Mouse (Mus musculus): Measurements from ENCODE around the gene Cmpk2. TPM values are rescaled to one million over a fixed set of nuclear protein-coding genes. Genes with fewer than 3 reads are reported as not detected.
A peak's percentile ranks its signal among the peaks of the same experiment; 100 is the strongest.
"Not testable (repeated sequence)": the region's sequence is repeated elsewhere in the genome, so short reads cannot be mapped to it uniquely, and the experiment has no call there.

Gene Cmpk2
- polyA plus RNA-seq, 1 experiment, result 1.2 TPM

DNA sequence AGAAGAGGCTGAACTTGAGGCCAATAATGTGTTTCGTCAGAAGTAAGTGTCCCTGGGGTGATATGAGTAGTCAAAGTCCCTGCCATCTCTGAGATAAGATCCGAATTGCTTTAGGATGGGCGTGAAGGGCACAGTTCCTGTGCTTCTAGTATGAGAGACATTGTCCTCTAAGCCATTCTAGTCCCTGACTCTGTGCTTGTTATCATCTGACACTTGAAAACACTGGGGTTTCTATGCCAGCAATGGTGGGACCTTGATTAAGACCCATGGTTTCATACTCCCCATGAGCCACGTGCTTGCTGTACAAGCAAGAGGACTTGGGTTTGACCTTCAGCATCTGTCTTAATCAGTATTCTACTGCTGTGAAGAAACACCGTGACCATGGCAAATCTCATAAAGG is 8.2 kb downstream of the Cmpk2 start:
- H3K27ac ChIP-seq (ENCODE audit: insufficient read depth, low read length), result no peak overlapping the region
- TF ChIP-seq POLR2A (IDR thresholded peaks at IDR 0.05; ENCODE audit: low read depth, low read length) (no peak), CTCF (IDR thresholded peaks at IDR 0.05; ENCODE audit: borderline replicate concordance, insufficient read depth, low read length) (no peak)
- no peak overlapping the region for H3K4me3 ChIP-seq (ENCODE audit: insufficient read depth, low read length)
- peaks cover 9% of the 10 kb centered on the region for H3K4me1 ChIP-seq (ENCODE audit: control insufficient read depth, insufficient read depth, low read length)

DNA sequence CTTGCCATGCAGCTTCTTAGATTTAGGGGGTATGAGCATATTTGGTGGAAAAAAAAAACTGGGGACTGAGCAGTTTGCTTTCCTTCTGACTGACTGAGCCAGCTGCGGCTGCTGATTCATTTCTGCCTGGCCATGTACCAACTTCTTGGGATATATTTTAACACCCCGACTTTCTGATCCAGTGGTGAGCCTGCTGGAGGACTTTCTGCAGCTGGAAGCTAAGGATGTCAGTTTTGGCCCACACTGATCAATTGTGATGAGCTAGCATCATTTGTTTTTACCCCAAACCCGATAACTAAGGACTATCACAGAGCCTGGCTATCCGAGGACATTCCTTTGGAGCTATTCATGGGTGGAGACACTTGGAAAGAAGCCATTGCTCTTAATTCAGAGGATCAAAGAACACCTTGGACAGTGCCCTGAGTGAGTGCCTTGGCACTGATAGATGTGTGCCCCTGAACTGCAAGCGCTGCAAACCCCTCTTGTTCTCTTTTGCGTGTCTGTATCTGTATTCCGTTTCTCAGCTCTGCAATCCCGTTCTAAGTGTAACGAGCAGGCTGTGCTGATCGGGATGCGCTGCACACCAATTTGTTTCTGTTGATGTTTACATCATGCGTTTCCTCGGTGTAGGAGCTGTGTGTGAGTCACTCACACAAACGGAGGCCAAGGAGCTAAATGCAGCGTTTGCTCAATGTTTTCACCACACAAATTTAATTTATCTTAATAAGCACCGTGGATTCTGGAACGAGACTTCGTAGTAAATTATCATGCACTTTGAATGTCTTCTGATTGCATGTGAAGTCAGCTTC is 9.4 kb downstream of the Cmpk2 start:
- TF ChIP-seq POLR2A (IDR thresholded peaks at IDR 0.05; ENCODE audit: low read depth, low read length) (no peak), CTCF (IDR thresholded peaks at IDR 0.05; ENCODE audit: borderline replicate concordance, insufficient read depth, low read length) (no peak)
- H3K4me3 ChIP-seq (ENCODE audit: insufficient read depth, low read length), result no peak overlapping the region
- H3K4me1 ChIP-seq (ENCODE audit: control insufficient read depth, insufficient read depth, low read length), result peaks cover 9% of the 10 kb centered on the region
- H3K27ac ChIP-seq (ENCODE audit: insufficient read depth, low read length), result no peak overlapping the region

DNA sequence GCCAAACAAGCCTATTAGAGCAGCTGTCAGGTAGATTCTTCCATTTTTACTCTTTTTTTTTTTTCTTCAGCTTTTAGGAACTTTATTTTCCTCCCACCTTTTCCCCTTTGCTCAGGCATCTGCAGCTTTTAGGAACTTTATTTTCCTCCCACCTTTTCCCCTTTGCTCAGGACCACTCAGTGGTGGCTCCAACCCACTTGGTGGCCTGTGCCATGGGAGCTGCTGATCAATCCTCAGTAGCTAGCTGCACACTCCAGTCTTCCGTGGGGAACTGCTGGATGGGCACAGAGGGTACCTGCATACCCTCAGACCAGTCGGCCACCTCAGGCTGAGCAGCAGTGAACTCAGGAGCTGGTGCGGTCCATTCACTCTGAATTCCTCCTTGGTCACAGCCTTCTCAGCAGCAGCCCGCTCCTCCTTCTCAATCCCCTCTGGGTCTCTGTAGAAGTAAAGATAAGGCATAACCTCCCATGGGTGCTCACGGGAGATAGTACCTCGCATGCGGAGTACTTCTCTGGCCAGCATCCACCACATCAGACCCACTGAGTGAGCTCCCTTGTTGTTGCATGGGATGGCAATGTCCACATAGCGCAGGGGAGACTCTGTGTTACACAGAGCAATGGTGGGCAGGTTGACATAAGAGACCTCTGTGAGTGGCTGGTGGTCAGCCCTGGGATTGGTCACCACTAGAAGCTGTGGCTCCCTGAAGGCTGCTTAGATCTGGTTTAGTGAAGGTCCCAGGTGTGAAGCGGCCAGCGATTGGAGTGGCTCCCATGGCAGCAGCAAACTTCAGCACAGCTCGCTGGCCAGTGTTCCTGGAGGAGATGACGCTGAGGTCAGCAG is 17.0 kb downstream of the Cmpk2 start:
- not testable (repeated sequence) for H3K27ac ChIP-seq (ENCODE audit: insufficient read depth, low read length); H3K4me3 ChIP-seq (ENCODE audit: insufficient read depth, low read length); H3K4me1 ChIP-seq (ENCODE audit: control insufficient read depth, insufficient read depth, low read length)

DNA sequence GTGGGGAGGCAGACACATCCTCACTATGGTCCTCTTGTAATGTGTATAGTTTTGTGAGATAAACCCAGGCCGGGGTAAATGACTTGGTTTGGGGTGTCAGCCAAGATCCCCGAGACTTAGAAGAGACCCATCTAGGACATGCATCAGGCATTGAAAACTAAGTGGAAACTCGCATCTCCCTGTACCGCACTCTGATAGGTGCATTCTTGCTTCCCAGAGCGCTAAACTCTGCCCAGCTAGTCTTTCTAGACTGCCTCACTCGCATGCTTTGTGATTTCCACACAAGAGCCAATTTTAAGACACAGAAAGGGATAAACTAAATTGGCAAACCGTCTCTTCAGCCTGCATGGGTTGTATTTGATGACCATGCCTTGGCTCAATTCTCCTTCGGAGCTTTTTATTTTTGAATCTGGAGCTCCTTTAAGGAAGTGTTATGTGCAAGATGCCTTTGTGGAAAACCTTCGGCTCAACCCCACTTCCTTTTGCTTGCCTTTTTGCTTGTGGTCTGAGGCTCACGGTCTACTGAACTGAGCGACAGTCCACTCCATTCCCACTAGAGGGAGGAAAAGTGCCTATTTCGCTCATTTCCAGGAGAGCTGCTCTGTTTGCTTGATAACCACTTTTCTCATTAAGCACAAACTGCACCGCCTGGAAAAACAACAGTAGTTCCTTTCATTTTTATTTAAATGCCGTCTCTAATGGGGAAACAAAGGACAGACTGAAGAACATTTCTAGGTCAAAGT is 19.0 kb downstream of the Cmpk2 start:
- H3K4me1 ChIP-seq (ENCODE audit: control insufficient read depth, insufficient read depth, low read length), result no peaks in the 10 kb centered on the region

DNA sequence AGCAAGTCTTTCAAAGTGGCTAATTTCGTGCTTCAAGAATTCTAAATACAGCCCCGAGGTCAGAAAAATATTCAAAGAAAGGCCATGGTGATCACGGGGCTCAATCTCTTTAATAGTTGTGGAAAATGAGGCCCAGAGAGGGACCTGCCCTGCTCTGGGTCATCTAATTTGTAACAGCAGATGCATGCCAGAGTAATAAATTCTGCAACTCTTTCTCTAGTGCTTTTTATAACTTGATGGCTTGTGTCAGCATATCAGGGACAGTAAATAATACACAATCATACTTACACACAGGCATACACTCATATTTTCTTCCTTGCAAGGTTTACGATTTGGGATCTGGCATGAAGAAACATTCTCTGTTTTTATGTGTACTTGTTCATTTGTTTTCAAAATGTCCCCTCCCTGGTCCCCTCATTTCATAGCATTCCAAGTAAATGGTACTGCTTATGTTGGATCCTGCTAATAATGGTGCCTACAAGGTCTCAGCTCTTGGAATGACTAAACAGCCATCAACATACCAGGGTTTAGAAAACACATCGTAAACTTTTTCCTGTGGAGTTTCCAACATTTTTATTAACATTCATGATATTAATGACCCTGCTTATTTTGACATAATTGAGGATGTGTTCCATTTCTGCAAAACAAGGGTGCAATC is 19.7 kb downstream of the Cmpk2 start:
- TF ChIP-seq CTCF (IDR thresholded peaks at IDR 0.05; ENCODE audit: borderline replicate concordance, insufficient read depth, low read length), result no peak
- TF ChIP-seq POLR2A (IDR thresholded peaks at IDR 0.05; ENCODE audit: low read depth, low read length), result no peak
- no peak overlapping the region for H3K27ac ChIP-seq (ENCODE audit: insufficient read depth, low read length)

More for the DNA sequence above, 19.0 kb downstream of the Cmpk2 start:
- Histone ChIP-seq H3K4me3 (ENCODE audit: insufficient read depth, low read length) (no peak overlapping the region), H3K27ac (ENCODE audit: insufficient read depth, low read length) (no peak overlapping the region)
- TF ChIP-seq CTCF (IDR thresholded peaks at IDR 0.05; ENCODE audit: borderline replicate concordance, insufficient read depth, low read length), result peak; percentile 37; the same call in 1 of the 2 replicates
- no peak for TF ChIP-seq POLR2A (IDR thresholded peaks at IDR 0.05; ENCODE audit: low read depth, low read length)

DNA sequence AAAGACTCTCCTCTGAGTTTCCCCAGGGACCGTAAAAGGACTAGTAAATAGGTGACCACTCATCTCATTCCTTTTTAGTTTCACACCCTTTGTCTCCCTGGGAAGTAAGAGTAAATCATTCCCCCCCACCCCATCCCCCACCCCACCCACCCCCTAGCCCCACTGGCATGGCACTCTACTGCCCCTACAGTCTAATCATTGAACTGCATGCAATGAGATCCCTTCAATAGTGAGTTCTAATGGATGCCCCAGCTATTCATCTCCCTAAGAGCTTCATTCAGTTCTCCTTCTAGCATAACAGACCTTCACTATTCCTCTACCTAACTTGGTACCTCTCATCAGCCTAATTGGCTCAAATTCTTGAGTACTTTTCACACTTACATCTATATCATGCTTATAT is 20.9 kb downstream of the Cmpk2 start:
- Histone ChIP-seq H3K4me3 (ENCODE audit: insufficient read depth, low read length) (no peak overlapping the region), H3K27ac (ENCODE audit: insufficient read depth, low read length) (no peak overlapping the region), H3K4me1 (ENCODE audit: control insufficient read depth, insufficient read depth, low read length) (no peaks in the 10 kb centered on the region)
- TF ChIP-seq CTCF (IDR thresholded peaks at IDR 0.05; ENCODE audit: borderline replicate concordance, insufficient read depth, low read length) (no peak), POLR2A (IDR thresholded peaks at IDR 0.05; ENCODE audit: low read depth, low read length) (no peak)

More for the DNA sequence above, 19.7 kb downstream of the Cmpk2 start:
- H3K4me3 ChIP-seq (ENCODE audit: insufficient read depth, low read length), result no peak overlapping the region
- H3K4me1 ChIP-seq (ENCODE audit: control insufficient read depth, insufficient read depth, low read length), result no peaks in the 10 kb centered on the region

DNA sequence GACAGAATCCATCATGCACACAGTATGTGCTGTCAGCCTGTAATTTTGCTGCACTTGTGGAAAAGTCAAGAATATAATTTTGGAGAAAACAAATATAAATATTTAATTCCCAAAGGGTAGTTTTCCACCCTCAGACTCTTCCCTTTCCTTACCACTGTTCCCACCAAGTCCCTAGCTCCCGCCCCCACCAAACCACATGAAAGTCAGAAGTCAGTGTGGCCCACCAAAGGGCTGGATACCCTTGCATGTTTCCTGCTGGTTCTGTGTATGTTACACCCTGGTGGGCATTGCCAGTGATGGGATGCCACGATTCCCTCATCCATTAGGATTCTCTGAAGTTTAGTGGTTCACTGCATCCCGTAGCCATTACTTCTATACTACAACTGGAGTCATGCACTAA is 32.0 kb downstream of the Cmpk2 start:
- Histone ChIP-seq H3K4me1 (ENCODE audit: control insufficient read depth, insufficient read depth, low read length) (no peaks in the 10 kb centered on the region), H3K4me3 (ENCODE audit: insufficient read depth, low read length) (no peak overlapping the region), H3K27ac (ENCODE audit: insufficient read depth, low read length) (no peak overlapping the region)
- TF ChIP-seq CTCF (IDR thresholded peaks at IDR 0.05; ENCODE audit: borderline replicate concordance, insufficient read depth, low read length) (no peak), POLR2A (IDR thresholded peaks at IDR 0.05; ENCODE audit: low read depth, low read length) (no peak)

DNA sequence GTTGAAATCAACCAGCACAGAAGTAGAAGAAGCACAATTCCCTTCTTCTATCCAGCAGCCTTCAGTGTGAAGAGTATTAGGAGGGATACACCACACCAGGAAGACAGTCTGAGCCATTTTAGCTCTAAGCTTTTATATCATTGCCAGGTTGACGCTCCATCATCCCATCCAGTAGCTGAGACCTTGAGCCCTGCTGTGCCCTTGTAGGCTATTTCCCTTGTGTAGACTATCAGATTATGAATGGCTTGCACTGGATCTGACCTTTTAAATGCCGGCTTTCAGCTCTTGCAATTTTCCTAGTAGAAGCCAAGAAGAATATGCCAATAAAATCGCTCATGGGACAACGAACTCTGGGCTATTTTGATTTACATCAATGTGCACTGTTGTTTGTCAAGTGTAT is 42.0 kb downstream of the Cmpk2 start:
- Histone ChIP-seq H3K4me1 (ENCODE audit: control insufficient read depth, insufficient read depth, low read length) (no peaks in the 10 kb centered on the region), H3K4me3 (ENCODE audit: insufficient read depth, low read length) (no peak overlapping the region), H3K27ac (ENCODE audit: insufficient read depth, low read length) (no peak overlapping the region)
- no peak for TF ChIP-seq CTCF (IDR thresholded peaks at IDR 0.05; ENCODE audit: borderline replicate concordance, insufficient read depth, low read length)
- no peak for TF ChIP-seq POLR2A (IDR thresholded peaks at IDR 0.05; ENCODE audit: low read depth, low read length)

DNA sequence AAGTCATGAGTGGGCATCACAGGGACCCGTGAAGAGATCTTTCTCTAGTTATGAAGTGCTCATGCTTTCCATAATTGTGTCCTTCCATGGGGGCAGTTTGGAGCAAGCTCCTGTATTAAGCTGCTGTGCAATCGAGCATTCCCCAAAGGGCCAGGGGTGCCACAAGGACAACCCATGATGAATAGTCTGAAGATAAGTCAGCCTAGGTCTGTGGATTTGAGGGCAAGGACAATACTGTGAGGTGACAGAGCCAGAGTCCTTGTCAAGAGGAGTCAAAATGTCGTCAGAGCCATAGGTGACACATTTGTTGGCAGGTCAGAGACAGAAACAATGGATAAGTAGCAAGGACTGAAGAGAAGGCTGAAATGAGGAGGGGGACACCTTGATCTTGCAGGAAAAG is 49.2 kb downstream of the Cmpk2 start:
- no peak for TF ChIP-seq CTCF (IDR thresholded peaks at IDR 0.05; ENCODE audit: borderline replicate concordance, insufficient read depth, low read length)
- no peak for TF ChIP-seq POLR2A (IDR thresholded peaks at IDR 0.05; ENCODE audit: low read depth, low read length)
- no peak overlapping the region for H3K27ac ChIP-seq (ENCODE audit: insufficient read depth, low read length)
- H3K4me3 ChIP-seq (ENCODE audit: insufficient read depth, low read length), result no peak overlapping the region
- no peaks in the 10 kb centered on the region for H3K4me1 ChIP-seq (ENCODE audit: control insufficient read depth, insufficient read depth, low read length)

Measured in embryonic fibroblast, embryonic 13.5 days (primary cell).